Mouse (Mus musculus): Measurements from ENCODE around the gene Ntan1.

DNA sequence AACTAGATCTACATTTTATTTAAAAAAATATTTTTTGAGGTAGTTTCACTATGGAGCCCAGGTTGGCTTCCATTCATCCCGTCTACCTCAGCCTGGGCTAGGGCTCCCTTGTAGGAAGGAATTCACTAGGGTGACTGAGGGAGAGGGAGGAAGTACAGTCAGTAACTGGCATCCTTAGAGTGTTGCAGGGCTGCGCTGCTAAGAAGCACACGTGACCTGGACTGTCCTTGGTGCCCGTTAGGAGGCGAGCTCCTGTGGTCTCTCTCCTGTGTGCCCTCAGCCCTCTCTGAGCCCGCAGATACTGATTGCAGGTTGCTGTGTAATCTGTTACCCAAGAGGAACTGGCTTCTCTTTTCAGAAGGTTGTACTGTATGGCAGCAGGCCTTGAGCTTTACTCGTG is 10.2 kb upstream of the Ntan1 start:
- TF ChIP-seq POLR2A (IDR thresholded peaks at IDR 0.05; ENCODE audit: borderline replicate concordance, control insufficient read depth, low read depth, low read length) (no peak), CTCF (IDR thresholded peaks at IDR 0.05; ENCODE audit: control insufficient read depth, insufficient read depth, low read length) (no peak)

Measured in bone marrow, adult 2 months (tissue).